Comparison of ENCODE assay signal across 8 mouse cellular contexts in genomic region chr7:28436932-28437570, GRCm38 (mm10). TPM values are rescaled to one million over a fixed set of nuclear protein-coding genes. Genes with fewer than 3 reads are reported as not detected.
DNase-seq lines count a peak whose midpoint lies in the region; ATAC-seq and TF ChIP-seq lines count a peak whose summit lies in the region.

Gene Gmfg (plus strand): TSS chr7:28437447.

- peak; percentile 58 for DNase-seq in ovary, adult 18-20 months (ENCODE audit: low spot score)
- no peak for DNase-seq in ovary, postnatal 10 days (ENCODE audit: low spot score)
- DNase-seq in embryonic facial prominence, embryonic 10.5 days (ENCODE audit: low spot score) = peak; percentile 81
- DNase-seq in gonadal fat pad, adult 2 months (ENCODE audit: low read depth) = peak; percentile 47
- peak; percentile 86 for DNase-seq in kidney, adult 11 months
- peak; percentile 90 for DNase-seq in midbrain, embryonic 14.5 days
- DNase-seq in spleen, adult 2 months (ENCODE audit: low read depth in 1 of 2, low spot score in 2 of 2) = peak; percentile 83 to 86

- peak; percentile 16 for ATAC-seq in limb, embryonic 12.5 days (ENCODE audit: insufficient number of reproducible peaks, insufficient read depth, low FRiP score, low TSS enrichment, low read depth)
- peak; percentile 46 for ATAC-seq in midbrain, embryonic 14.5 days (ENCODE audit: low FRiP score, low TSS enrichment)

- peak within 1 kb of the TSS; percentile 66 for H3K4me2 ChIP-seq in limb, embryonic 12.5 days
- peak within 1 kb of the TSS; percentile 55 for H3K4me2 ChIP-seq in midbrain, embryonic 14.5 days (ENCODE audit: low read length)

- peaks cover 17% of the 10 kb centered on the region for H3K36me3 ChIP-seq in embryonic facial prominence, embryonic 10.5 days (replicated peaks)
- peaks cover 13% of the 10 kb centered on the region for H3K36me3 ChIP-seq in limb, embryonic 12.5 days
- H3K36me3 ChIP-seq in midbrain, embryonic 14.5 days (ENCODE audit: control insufficient read depth, insufficient read depth, low read length) = peaks cover 3% of the 10 kb centered on the region; the same call in 1 of the 2 replicates
- H3K36me3 ChIP-seq in spleen, adult 2 months (ENCODE audit: control insufficient read depth, insufficient read depth, low read length) = no peaks in the 10 kb centered on the region

- peaks cover 35% of the 10 kb centered on the region for H3K4me1 ChIP-seq in embryonic facial prominence, embryonic 10.5 days
- H3K4me1 ChIP-seq in limb, embryonic 12.5 days (replicated peaks) = peaks cover 32% of the 10 kb centered on the region
- H3K4me1 ChIP-seq in midbrain, embryonic 14.5 days (ENCODE audit: control insufficient read depth, insufficient read depth, low read length) = peaks cover 23% of the 10 kb centered on the region
- peaks cover 17% of the 10 kb centered on the region for H3K4me1 ChIP-seq in spleen, adult 2 months (ENCODE audit: control insufficient read depth, insufficient read depth, insufficient read length)

- H3K4me3 ChIP-seq in embryonic facial prominence, embryonic 10.5 days = peak within 1 kb of the TSS; percentile 93
- peak within 1 kb of the TSS; percentile 82 for H3K4me3 ChIP-seq in limb, embryonic 12.5 days (replicated peaks)
- H3K4me3 ChIP-seq in midbrain, embryonic 14.5 days (replicated peaks; ENCODE audit: low read depth, low read length) = peak within 1 kb of the TSS; percentile 59
- peak within 1 kb of the TSS; percentile 75 for H3K4me3 ChIP-seq in spleen, adult 2 months (ENCODE audit: extremely low read depth, insufficient read depth, insufficient read length)

- WGBS in embryonic facial prominence, embryonic 10.5 days = 3% methylated on average over 16 of the region's 16 CpGs
- WGBS in limb, embryonic 12.5 days = 4% methylated on average over 16 of the region's 16 CpGs
- WGBS in midbrain, embryonic 14.5 days = 3% methylated on average over 16 of the region's 16 CpGs
- WGBS in spleen, adult 2 months = 9% methylated on average over 16 of the region's 16 CpGs

- peak within 1 kb of the TSS; percentile 47; the same call in 1 of the 2 replicates for H3K9ac ChIP-seq in limb, embryonic 12.5 days (replicated peaks)
- H3K9ac ChIP-seq in midbrain, embryonic 14.5 days (replicated peaks; ENCODE audit: low read length) = peak within 1 kb of the TSS; percentile 56

- peak within 1 kb of the TSS; percentile 90 for H3K27ac ChIP-seq in embryonic facial prominence, embryonic 10.5 days (replicated peaks)
- H3K27ac ChIP-seq in limb, embryonic 12.5 days = peak within 1 kb of the TSS; percentile 47; the same call in 1 of the 2 replicates
- H3K27ac ChIP-seq in midbrain, embryonic 14.5 days (replicated peaks; ENCODE audit: low read depth, low read length) = peak within 1 kb of the TSS; percentile 72
- H3K27ac ChIP-seq in spleen, adult 2 months (ENCODE audit: insufficient read depth, low read length) = peak within 1 kb of the TSS; percentile 92

- TF ChIP-seq POLR2A in spleen, adult 2 months (IDR thresholded peaks at IDR 0.05; ENCODE audit: low read depth, low read length) = no peak; the same call in 1 of the 2 replicates

- no peaks in the 10 kb centered on the region for H3K27me3 ChIP-seq in embryonic facial prominence, embryonic 10.5 days (replicated peaks; ENCODE audit: low read depth, poor library complexity, severe bottlenecking)
- H3K27me3 ChIP-seq in limb, embryonic 12.5 days = no peaks in the 10 kb centered on the region; the same call in 1 of the 2 replicates
- no peaks in the 10 kb centered on the region for H3K27me3 ChIP-seq in midbrain, embryonic 14.5 days (ENCODE audit: control insufficient read depth, insufficient read depth, low read length)
- no peaks in the 10 kb centered on the region for H3K27me3 ChIP-seq in spleen, adult 2 months (ENCODE audit: control insufficient read depth, insufficient read depth, low read length)

- TF ChIP-seq CTCF in spleen, adult 2 months (IDR thresholded peaks at IDR 0.05; ENCODE audit: extremely low read depth, insufficient read depth, insufficient read length, insufficient replicate concordance) = peak; percentile 63; the same call in 1 of the 2 replicates

- no peaks in the 10 kb centered on the region for H3K9me3 ChIP-seq in embryonic facial prominence, embryonic 10.5 days
- no peaks in the 10 kb centered on the region for H3K9me3 ChIP-seq in limb, embryonic 12.5 days
- no peaks in the 10 kb centered on the region for H3K9me3 ChIP-seq in midbrain, embryonic 14.5 days (ENCODE audit: control insufficient read depth, low read length)

RNA-seq across cellular contexts. Expression of gene Gmfg, which starts in this region (rescaled TPM):
- polyA plus RNA-seq in embryonic facial prominence, embryonic 10.5 days (2016; fragmentation: Nextera tagmentation; extraction: Ambion mirVana) = 6.9 and 7.1 TPM in 2 replicates
- 8.6 and 10.3 TPM in 2 replicates for polyA plus RNA-seq in gonadal fat pad, adult 2 months (2012; rRNA removed)
- polyA plus RNA-seq in limb, embryonic 12.5 days (2016; fragmentation: Nextera tagmentation; extraction: Ambion mirVana) = 6.2 and 9.0 TPM in 2 replicates
- 1.7 and 5.1 TPM in 2 replicates for polyA plus RNA-seq in midbrain, embryonic 14.5 days (2014; fragmentation: Nextera tagmentation; extraction: Ambion mirVana)
- 43.1 and 46.2 TPM in 2 replicates for polyA plus RNA-seq in spleen, adult 2 months (2012; rRNA removed)
